Mouse (Mus musculus) brain, embryonic 18.5 days (tissue): ENCODE data around the gene Ikzf2.

Source experiments
- DNase-seq: peaks from one replicate; pipeline ENCODE4 v3.0.0-alpha.2; 2012; ENCODE audit warnings: low read depth, low spot score

The Ikzf2 gene

DNA sequence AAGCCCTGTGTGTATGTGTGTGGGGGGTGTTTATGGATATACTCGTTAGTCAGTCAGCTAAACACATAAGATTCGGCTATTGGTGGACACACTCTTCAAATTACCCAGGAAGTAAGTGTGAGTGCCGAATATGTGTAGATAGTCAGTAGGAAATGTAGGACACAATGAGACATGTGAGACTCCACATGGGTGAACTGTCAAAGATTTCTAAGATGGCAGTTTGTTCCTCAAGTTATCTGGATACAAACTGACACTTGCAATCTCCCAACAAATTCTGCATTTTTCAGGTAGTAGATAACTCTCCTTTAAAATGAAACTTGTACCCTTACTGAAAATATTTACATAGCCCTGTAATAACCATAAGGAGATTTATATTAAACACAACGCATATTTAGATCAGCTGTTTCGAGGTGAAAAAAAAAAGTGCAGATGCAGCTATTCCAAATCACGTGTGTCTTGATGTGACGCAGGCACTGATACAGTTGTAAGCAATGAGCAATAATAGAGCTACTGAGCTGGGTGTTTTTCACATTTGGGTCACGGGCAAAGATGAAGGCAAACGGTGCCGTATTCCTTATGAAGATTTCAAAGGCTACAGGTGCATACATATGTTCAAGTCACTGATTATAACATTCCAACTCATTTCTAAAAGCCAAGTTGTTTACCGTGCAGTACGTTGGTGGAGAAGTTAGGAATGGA, 87.8 kb downstream of the Ikzf2 start:
- no peak for DNase-seq

DNA sequence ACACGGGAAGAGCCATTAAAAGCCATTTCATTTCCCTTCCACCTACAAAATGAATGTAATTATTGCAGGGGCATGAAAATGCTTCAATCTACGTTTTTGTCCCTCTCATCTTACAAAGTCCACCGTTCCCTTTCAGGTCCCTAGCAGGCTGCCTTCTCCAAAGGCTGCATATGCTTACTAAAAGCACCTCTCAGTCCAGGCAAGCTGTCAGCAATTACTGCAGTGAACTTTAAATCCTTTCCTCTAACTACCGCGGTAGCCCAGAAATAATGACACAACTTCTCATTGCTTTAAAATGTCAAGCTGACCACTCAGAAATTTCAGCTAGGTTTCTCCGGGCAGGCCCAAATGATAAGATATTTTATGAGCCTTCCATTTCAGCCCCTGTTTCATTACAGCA, 95.2 kb downstream of the Ikzf2 start:
- no peak for DNase-seq

DNA sequence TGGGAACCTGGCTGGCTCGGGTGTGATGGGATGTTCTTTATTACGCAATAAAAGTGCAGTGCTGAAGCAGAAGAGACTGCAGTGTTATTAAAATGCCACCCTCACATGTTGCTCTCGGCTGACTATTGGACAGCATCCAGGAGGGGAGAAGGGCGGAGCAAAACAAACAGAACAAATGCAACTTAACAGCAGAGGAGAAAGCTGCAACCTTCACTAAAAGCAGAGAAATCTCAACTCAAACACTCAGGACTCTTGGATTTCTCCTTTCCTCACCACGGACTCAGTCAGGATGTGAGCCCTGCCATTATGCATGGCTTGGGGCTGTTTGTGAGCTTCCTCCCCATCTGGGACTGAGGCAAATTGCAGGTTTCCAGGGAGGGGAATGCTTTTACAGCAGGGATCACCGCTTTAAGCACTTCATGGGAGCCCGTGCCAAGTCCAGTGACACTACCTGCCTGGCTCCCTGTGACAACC, 95.7 kb downstream of the Ikzf2 start:
- DNase-seq = no peak

DNA sequence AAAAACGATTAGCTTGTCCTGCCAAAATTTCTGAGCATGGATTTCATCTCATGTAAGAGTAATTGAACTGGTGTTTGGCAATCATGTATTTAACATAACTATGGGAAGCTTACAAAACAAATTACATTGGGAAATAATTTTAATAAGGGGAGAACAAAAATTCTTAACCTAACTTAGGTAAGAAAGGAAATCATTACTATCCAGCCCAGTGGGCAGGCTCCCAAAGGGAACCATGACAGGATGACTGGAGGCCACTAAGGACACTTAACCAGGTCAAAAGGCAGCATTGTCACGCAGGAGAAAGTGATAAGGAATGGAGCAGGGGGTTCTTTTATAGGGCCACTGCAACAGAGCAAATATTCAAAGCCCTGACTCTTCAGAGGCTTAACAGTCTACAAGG, 101.5 kb downstream of the Ikzf2 start:
- no peak for DNase-seq

DNA sequence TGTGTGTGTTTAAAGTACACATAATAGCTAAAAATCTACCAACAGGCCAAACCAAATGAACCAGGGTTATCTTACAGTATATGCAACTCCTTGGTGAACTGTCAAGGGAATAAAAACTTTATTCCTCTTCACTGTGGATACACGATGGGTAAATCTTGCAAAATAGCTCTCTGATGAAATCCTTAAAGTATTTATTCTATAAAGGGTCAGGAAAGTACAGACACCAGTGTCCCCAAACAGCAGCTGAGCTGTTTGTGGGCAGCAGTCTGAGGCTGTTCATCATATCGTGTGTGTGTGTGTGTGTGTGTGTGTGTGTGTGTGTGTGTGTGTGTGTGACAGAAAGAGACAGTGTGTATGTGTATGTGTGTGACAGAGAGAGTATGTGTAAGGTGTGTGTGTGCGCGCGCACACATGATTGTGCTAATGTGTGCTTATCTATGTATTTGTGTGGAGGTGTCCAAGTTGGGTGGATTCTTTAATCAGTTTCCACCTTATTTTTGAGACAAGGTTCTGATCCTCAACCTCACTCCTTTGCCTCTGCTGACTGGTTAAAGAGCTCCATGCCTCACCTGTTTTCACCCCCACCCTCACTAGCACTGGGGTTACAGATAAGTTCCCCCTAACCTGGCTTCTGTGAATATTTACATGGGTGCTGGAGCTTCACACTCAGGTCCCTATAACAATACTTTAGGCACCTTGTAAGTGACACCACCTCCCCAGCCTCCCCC, 102.9 kb downstream of the Ikzf2 start:
- DNase-seq = no peak

DNA sequence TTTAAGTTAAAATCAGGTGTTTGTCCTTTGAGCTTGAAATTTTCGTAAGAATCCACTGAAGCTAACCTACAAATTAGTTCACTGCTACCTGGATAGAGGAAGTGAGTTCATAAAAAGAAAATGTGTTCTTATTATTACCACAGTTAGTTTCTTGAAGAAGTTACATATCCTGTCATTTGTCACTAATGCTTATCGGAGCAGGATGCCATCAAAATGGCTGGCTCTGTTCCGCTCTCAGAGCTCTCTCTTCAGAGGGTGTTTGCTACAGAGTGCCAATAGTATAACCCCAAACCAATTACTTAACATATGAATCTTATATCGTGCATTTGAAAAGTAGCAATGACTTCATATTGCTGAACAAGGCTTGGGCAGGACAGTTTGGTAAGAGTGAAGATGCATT, 108.1 kb downstream of the Ikzf2 start:
- DNase-seq = no peak

DNA sequence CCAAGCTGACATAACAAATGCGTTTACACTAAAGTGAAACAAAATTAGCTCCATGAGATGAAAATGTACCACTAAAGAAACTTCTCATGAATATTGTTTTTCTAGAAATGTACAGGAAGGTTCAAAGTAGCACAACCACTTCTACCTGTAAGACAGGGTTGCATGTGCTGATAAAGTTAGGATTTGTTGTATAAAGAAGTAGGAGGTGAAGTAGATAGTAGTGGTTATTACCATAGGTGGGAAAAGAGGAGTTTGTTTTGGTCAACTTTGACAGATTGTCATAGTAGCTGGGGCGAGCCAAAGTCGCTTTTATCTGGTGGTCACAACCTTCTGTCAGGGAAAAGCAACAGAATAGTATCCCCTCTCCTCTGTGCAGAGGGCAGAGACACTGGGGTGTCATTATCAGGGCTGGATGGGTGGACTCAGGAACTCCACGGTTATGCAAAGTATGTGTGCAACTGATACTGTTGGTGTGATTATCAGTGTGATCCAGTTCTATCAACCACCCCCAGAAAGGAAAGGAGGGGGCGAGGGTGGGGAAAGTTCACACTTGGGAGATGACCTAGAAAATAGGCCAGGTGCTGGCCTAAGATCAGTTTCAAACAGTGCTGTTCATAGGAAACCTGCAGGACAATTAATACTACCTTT, 127.5 kb downstream of the Ikzf2 start:
- no peak for DNase-seq

DNA sequence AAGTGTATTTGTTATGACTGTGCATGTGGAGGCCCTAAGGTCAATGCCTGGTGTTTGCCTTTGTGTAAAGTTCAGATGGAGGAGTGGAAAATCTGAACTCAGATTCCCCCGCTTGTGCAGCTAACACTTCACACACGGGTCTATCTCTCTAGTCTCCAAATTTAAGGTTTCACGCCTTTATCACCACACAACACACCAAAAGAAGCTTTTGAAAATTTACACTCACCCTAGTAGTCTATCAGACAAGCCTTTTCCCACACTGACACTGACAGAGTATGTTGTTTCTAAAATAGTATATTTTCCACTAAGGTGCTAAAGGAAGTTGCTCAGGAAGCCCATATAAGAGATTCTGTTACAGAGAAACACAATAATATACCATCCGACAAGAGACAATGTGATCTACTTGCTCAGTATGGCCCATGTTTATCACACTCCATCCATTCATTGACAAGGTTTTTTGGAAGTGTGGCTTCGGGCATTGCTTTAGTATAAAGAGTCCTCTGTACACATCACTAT, 131.4 kb downstream of the Ikzf2 start:
- no peak for DNase-seq

DNA sequence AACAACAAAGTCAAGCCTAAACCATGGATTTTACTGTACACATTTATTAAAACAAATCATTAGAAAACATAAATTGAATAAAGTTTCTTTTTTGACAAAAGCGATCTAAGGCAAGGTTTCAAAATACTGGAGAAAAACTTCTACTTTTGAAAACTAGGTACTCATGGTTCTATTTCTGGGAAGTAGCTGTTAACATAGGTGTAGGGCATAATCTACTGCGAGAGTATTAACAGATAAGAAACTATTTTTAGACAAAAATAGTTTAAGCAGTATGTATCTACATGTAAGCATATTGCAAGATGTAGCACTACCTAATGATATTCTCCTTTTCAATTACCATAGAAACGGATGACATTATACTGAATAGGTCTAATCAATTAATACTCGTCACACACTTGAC, 137.1 kb downstream of the Ikzf2 start:
- no peak for DNase-seq

DNA sequence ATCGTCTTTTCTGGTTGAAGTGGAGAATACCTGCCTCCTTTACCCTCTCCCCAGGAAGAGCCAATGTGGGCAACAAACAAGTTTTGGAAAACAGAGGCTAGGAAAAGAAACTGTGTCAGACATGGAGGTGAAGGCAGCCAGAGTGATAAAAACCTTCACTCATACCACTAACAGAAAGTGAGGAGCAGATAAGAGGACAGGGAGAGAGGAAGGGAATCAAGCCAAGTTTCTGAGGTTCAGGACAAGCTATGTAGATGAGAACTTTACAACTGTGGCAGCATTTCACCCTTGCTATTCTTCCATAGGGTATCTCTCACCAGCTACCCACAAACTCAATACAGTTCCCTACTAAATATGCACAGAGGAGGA, 141.2 kb downstream of the Ikzf2 start:
- DNase-seq = no peak

DNA sequence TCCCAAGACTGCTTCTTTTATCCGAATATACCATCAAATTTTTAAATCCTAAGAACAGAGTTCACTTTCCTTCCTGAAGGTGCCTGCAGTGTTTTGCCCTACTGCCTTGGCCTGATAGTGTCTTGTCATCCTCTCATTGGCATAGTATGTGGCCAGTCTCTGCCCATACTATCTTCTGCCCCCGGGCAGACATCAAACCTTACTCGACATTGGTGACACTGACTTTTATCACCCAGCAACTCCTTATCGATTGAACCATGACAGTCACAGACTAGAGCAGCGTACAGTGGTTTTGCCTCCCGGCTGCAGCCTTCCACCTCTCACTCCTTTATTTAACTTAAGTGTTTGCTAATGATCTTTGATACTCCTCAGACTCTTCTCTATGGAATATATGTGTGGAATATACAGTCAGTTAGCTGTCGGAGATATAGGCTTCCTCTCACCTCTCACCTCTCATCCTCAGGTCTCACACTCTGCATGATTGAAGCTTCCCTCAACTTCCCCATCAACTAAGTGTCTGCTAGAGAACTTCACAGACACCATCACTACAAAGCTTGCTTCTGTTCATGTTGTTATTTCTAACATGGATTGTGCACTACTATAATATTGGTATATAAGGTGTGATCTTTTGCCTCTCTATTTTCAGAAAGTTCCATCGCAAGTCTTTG, 141.7 kb downstream of the Ikzf2 start:
- DNase-seq = no peak

DNA sequence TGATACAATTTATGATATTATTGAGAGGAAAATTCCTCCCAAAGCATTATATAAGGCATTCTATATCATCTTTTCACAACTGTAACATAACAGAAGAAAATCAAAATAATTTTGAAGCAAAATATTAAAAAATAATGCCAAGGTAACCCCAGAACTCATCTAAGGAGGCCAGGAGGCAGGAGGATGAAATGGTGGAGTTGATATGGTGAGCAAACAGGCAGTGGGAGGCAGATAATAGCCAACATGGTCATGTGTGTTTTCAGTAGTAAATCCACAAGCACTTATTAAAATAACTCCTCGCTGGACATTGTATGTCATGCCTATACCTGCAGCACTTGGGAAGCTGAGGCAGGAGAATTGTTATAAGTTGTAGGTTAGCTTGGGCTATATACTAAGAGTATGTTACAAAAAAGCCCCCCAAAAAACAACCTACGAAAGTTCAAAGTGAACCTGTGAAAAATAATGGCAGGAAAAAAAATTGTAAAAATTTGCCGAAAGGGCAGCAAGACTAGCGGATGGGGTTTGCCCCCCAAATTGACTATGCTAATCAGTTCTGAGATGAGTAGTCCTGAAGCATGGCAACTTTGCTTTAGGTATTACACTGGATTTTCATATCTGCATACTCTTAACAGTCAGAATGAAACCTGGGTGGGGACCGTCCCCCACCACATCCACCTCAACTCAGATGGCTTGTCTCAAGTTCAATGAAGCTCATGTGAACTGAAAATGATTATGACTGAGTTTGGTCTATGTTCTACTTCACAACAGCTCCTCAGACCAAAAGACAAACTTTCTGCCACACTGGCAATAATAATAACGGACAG, 143.1 kb downstream of the Ikzf2 start:
- no peak for DNase-seq

DNA sequence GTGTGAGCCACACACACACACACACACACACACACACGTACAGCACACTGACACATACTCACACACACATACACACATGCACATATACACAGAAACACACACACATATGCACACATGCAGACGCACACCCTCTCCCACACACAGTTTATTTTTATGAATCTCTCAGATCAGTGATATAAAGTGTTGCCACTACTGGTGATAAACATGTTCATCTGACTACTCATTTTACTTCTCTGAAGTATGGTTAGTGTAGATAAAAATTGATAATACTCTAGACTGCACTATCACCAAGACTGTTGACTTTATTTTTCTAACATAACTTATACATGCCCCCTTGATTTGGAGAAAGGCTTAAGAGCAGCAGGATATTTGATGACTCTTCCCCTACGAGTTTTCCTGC, 144.5 kb downstream of the Ikzf2 start:
- no peak for DNase-seq

DNA sequence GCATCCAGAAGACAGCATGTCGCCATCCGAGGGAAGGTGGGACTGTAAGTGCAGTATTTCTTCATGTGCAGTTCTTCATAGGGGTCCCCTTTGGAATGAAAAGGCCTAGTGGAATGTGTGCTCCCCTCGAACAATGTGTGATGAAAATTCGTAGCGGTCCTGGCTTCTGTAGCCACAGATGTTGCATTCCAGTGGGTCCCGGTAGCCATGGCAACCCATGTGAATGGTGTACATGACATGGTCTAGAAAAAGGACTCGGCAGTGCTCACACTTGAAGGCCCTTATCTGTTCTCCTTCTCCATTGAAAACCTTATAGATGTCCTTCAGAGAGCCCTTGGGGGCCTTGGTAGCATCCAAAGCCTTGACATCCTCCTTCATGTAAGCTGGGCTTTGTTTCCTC, 148.4 kb downstream of the Ikzf2 start:
- DNase-seq = no peak

DNA sequence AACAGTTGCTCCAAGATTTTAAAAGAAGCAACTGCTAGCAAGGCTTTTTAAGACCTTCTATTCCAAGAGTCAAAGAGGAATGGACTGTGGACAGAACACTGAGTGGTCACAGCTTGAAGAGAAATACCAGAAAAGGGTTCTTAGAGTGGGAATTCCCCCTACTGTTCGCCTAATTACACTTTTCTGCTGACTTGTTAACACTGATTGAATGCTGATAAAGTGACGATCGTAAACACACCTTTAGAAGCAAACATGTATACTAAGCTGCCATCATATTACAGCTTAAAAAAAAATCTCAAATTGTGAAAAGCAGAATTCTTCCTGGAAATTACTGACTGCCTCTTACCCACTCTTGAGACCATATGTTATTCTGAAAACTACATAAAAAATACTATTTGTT, 149.4 kb downstream of the Ikzf2 start:
- DNase-seq = no peak

DNA sequence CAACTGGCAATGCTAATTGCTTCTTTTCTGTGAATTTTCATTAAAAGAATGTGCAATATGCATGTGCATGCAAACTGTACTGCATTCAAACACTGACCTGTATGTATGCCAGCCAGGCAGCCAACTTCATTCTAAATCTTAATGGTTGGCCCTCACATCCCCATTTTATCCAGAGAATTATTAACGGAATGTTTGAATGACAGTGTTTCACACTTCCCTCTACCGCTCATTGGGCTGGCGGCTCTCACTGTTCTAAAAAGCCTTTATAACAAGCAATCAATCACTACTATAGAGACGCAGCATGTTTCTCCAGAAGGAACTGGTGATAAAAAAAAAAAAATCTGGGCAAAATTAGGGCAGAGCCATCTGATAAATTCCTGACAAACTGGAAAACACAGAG, 151.5 kb downstream of the Ikzf2 start:
- DNase-seq = no peak

DNA sequence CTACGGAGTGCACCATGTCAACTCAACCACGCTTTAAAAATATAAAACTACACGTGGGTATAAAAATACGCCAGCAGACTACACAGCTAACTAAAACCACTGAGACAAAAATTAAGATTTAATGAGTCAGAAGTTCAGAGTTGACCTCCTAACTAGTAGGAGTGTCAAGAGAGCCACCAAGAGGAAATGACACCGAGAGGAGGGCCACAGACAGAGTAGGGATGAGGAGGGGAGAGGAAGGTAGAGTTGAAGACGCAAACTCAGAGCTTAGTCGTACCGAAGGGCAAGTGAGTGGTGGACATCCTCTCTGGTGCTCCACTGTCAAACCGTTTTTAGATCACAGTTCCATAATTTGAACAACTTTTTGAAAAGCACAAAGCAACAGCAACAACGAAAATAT, 154.0 kb downstream of the Ikzf2 start:
- no peak for DNase-seq

DNA sequence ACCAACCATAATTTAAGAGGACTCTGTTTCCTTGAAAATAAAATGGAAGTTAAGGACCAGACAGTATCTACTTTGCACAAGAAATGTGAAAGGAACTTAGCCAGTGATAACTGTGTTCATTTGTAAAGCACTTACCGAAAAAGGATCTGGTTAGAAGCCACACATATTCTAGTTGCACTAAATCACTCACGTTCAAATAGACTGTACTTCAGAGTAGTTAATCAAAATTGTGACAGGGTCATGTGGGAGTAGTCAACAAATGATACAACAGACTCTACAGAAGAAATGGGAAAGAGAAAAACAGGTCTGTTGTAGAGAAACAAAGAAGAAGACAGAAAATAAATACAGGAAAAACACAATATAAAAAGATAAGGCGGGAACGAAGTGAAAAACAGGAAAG, 158.3 kb downstream of the Ikzf2 start:
- DNase-seq = no peak

DNA sequence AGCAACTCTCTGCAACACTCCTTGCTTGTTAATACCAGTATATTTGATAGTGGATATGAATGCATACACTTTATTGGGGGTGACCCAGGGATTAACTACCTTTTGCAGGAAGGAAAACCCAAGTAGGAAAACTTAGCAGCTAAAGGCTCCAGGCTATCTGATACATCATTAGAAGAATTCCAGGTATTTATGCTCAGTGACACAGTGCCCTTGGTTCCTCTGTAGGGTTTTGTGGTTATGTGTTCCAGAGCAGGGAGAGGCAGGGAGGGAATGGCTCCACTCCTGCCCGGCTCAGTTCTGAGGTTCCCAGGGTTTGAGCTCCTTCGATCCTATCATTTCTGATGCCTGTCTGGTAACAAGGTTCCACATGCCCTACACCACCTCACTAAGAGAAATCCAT, 165.4 kb downstream of the Ikzf2 start:
- no peak for DNase-seq

DNA sequence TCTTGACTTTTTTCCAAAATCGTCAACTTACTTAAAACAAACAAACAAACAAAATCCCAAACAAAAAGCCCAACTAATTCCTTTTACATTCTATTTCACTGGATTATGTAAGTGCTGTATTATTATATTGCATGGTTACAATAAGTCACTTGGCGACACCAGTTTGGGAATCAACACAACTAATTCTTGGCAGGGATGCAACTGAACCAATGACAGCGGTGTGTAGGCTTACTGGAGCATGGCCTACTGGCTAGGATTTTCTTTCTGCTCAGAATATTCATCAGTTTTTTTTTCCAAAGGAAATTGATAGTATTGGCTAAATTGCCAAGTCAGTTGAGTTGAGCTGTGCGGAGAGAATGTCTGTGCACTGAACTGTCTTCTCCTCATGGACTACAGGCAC, 167.7 kb downstream of the Ikzf2 start:
- DNase-seq = no peak

DNA sequence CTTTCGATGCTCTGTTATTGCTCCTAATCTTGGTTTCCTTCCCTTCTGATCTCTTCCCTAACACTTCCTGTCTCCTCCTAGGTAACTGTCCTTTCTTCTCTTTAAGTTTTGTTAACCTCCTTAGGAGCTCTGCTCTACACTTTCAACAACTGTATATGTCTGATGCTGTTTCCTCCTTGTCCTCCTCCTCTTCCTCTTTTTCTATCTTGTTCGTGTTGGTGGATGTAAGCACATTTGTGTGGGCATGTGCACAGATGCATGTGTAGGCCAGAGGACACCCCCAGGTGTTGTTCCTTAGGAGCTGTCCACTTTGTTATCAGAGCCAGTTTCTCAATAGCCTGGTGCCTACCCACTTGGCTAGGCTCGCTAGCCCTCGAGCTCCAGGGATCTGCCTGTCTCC, 169.0 kb downstream of the Ikzf2 start:
- no peak for DNase-seq
